Mouse (Mus musculus): Measurements from ENCODE around the gene Hist2h2aa2. TPM values are rescaled to one million over a fixed set of nuclear protein-coding genes. Genes with fewer than 3 reads are reported as not detected.
"Not testable (repeated sequence)": the region's sequence is repeated elsewhere in the genome, so short reads cannot be mapped to it uniquely, and the experiment has no call there.

Hist2h2aa2 gene
- polyA plus RNA-seq, 1 experiment: 38.5 TPM

GRCm38 (mm10) chr3:96209242-96209641, 30.8 kb downstream of the Hist2h2aa2 start:
- 0 out of 2 replicates have a peak, but pooled peaks have one; percentile 3 for TF ChIP-seq CTCF (IDR thresholded peaks at IDR 0.05; ENCODE audit: insufficient read depth, low read length)
- no peak for TF ChIP-seq POLR2A (IDR thresholded peaks at IDR 0.05; ENCODE audit: borderline replicate concordance, extremely low read depth, low read depth, low read length)
- Histone ChIP-seq H3K4me3 (replicated peaks; ENCODE audit: extremely low read depth, low read depth, low read length) (no peak overlapping the region), H3K4me1 (ENCODE audit: control insufficient read depth, insufficient read depth, low read length) (no peaks in the 10 kb centered on the region)
- WGBS: 28% methylated on average over 15 of the region's 15 CpGs
- DNase-seq: no peak

GRCm38 (mm10) chr3:96207819-96208218, 32.3 kb downstream of the Hist2h2aa2 start:
- Histone ChIP-seq H3K4me1 (ENCODE audit: control insufficient read depth, insufficient read depth, low read length) (no peaks in the 10 kb centered on the region), H3K4me3 (replicated peaks; ENCODE audit: extremely low read depth, low read depth, low read length) (no peak overlapping the region)
- no peak for DNase-seq
- TF ChIP-seq CTCF (IDR thresholded peaks at IDR 0.05; ENCODE audit: insufficient read depth, low read length) (no peak), POLR2A (IDR thresholded peaks at IDR 0.05; ENCODE audit: borderline replicate concordance, extremely low read depth, low read depth, low read length) (no peak)
- WGBS: 69% methylated on average over 3 of the region's 3 CpGs

- 0 out of 2 replicates have a peak, but pooled peaks cover 3% of the 10 kb centered on the region for H3K4me1 ChIP-seq (ENCODE audit: control insufficient read depth, insufficient read depth, low read length)
- WGBS: 47% methylated on average over 2 of the region's 2 CpGs
- DNase-seq: no peak
- no peak overlapping the region for H3K4me3 ChIP-seq (replicated peaks; ENCODE audit: extremely low read depth, low read depth, low read length)
- TF ChIP-seq POLR2A (IDR thresholded peaks at IDR 0.05; ENCODE audit: borderline replicate concordance, extremely low read depth, low read depth, low read length) (no peak), CTCF (IDR thresholded peaks at IDR 0.05; ENCODE audit: insufficient read depth, low read length) (no peak)
Measured at GRCm38 (mm10) chr3:96199731-96200130, 40.3 kb downstream of the Hist2h2aa2 start.

GRCm38 (mm10) chr3:96198601-96199251, 41.4 kb downstream of the Hist2h2aa2 start:
- not testable (repeated sequence) for H3K4me3 ChIP-seq (replicated peaks; ENCODE audit: extremely low read depth, low read depth, low read length); H3K4me1 ChIP-seq (ENCODE audit: control insufficient read depth, insufficient read depth, low read length); DNase-seq
- 27% methylated on average over 8 of the region's 8 CpGs for WGBS

GRCm38 (mm10) chr3:96198181-96198580, 41.9 kb downstream of the Hist2h2aa2 start:
- Histone ChIP-seq H3K4me3 (replicated peaks; ENCODE audit: extremely low read depth, low read depth, low read length) (peak overlapping the region; percentile 44), H3K4me1 (ENCODE audit: control insufficient read depth, insufficient read depth, low read length) (0 out of 2 replicates have a peak, but pooled peaks cover 3% of the 10 kb centered on the region)
- DNase-seq: no peak
- TF ChIP-seq CTCF (IDR thresholded peaks at IDR 0.05; ENCODE audit: insufficient read depth, low read length) (no peak), POLR2A (IDR thresholded peaks at IDR 0.05; ENCODE audit: borderline replicate concordance, extremely low read depth, low read depth, low read length) (no peak)
- WGBS: 4% methylated on average over 6 of the region's 6 CpGs

- peak; percentile 82 for DNase-seq
- no peak for TF ChIP-seq CTCF (IDR thresholded peaks at IDR 0.05; ENCODE audit: insufficient read depth, low read length)
- peak; percentile 97 for TF ChIP-seq POLR2A (IDR thresholded peaks at IDR 0.05; ENCODE audit: borderline replicate concordance, extremely low read depth, low read depth, low read length)
- WGBS: under 1% methylated on average over 50 of the region's 50 CpGs
- peak overlapping the region; percentile 76 for H3K4me3 ChIP-seq (replicated peaks; ENCODE audit: extremely low read depth, low read depth, low read length)
- 0 out of 2 replicates have a peak, but pooled peaks cover 3% of the 10 kb centered on the region for H3K4me1 ChIP-seq (ENCODE audit: control insufficient read depth, insufficient read depth, low read length)
Measured at GRCm38 (mm10) chr3:96197129-96197749, 42.8 kb downstream of the Hist2h2aa2 start.

GRCm38 (mm10) chr3:96196437-96197128, 43.5 kb downstream of the Hist2h2aa2 start:
- DNase-seq: no peak
- no peak for TF ChIP-seq POLR2A (IDR thresholded peaks at IDR 0.05; ENCODE audit: borderline replicate concordance, extremely low read depth, low read depth, low read length)
- no peak for TF ChIP-seq CTCF (IDR thresholded peaks at IDR 0.05; ENCODE audit: insufficient read depth, low read length)
- 17% methylated on average over 27 of the region's 27 CpGs for WGBS

GRCm38 (mm10) chr3:96195616-96196313, 44.3 kb downstream of the Hist2h2aa2 start:
- WGBS: 92% methylated on average over 11 of the region's 11 CpGs
- no peak overlapping the region for H3K4me3 ChIP-seq (replicated peaks; ENCODE audit: extremely low read depth, low read depth, low read length)
- no peak for DNase-seq
- TF ChIP-seq CTCF (IDR thresholded peaks at IDR 0.05; ENCODE audit: insufficient read depth, low read length) (no peak), POLR2A (IDR thresholded peaks at IDR 0.05; ENCODE audit: borderline replicate concordance, extremely low read depth, low read depth, low read length) (no peak)
- 0 out of 2 replicates have a peak, but pooled peaks cover 3% of the 10 kb centered on the region for H3K4me1 ChIP-seq (ENCODE audit: control insufficient read depth, insufficient read depth, low read length)

More at GRCm38 (mm10) chr3:96196437-96197128, 43.5 kb downstream of the Hist2h2aa2 start:
- peak overlapping the region; percentile 76 for H3K4me3 ChIP-seq (replicated peaks; ENCODE audit: extremely low read depth, low read depth, low read length)
- H3K4me1 ChIP-seq (ENCODE audit: control insufficient read depth, insufficient read depth, low read length): 0 out of 2 replicates have a peak, but pooled peaks cover 3% of the 10 kb centered on the region

- Histone ChIP-seq H3K4me1 (ENCODE audit: control insufficient read depth, insufficient read depth, low read length) (0 out of 2 replicates have a peak, but pooled peaks cover 3% of the 10 kb centered on the region), H3K4me3 (replicated peaks; ENCODE audit: extremely low read depth, low read depth, low read length) (no peak overlapping the region)
- no peak for DNase-seq
- 78% methylated on average over 10 of the region's 10 CpGs for WGBS
- TF ChIP-seq POLR2A (IDR thresholded peaks at IDR 0.05; ENCODE audit: borderline replicate concordance, extremely low read depth, low read depth, low read length) (no peak), CTCF (IDR thresholded peaks at IDR 0.05; ENCODE audit: insufficient read depth, low read length) (no peak)
Measured at GRCm38 (mm10) chr3:96194966-96195365, 45.1 kb downstream of the Hist2h2aa2 start.
